Mouse (Mus musculus) liver, adult 2 months (tissue): ENCODE results near the gene Rhbdd1.

Source experiments
- CTCF ChIP-seq: fragments of 200-500 bp; IDR thresholded peaks from 2 replicates; pipeline ENCODE4 v1.5.1; 2011; ENCODE audit warnings: low read depth, low read length, control low read depth
- POLR2A ChIP-seq: fragments of 200-500 bp; IDR thresholded peaks from 2 replicates; pipeline ENCODE4 v1.6.1; 2011; ENCODE audit warnings: low read length, control low read depth; ENCODE audit not compliant: insufficient read depth; ENCODE audit errors: extremely low read depth

GRCm38 (mm10) chr1:82449851-82450250 is 133.6 kb downstream of the Rhbdd1 start:
- no peak for TF ChIP-seq POLR2A
- no peak for TF ChIP-seq CTCF
